Mouse (Mus musculus): Measurements from ENCODE around the gene Klf15. TPM values are rescaled to one million over a fixed set of nuclear protein-coding genes. Genes with fewer than 3 reads are reported as not detected.
A peak's percentile ranks its signal among the peaks of the same experiment; 100 is the strongest.

Gene Klf15
- 7.9 and 11.5 TPM in 2 replicates for polyA plus RNA-seq (2016; fragmentation: Nextera tagmentation; extraction: Ambion mirVana)

DNA sequence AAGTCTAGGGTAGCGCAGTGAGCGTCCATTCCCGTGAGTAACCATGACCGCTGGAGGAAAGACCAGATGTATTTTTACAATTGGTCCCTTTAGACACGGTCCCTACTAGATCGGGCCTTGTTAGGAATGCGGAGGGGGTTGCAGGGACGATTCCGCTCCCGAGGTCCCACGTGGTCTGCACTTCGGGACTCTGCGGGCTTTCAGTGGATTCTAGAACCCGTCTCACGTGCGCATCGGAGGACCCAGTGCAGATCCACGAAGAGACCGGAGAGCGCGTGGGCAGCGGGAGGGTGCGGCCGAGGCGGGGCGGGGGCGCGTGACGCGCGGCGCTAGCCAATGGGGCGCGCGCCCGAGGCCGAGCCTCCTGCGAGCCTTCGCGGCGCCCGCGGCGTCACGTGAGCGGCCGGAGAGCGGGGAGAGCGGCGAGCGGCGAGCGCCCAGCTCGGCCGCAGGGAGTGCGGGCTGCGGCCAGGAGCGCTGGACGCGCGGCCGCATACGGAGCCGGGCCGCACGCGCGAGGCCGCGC is at the start of gene Klf15:
Gene Klf15 (plus strand): TSS at position 396 of the 526 bp plus-strand sequence.
- Histone ChIP-seq H3K4me3 (peak within 1 kb of the TSS; percentile 80), H3K4me1 (peaks cover 27% of the 10 kb centered on the region), H3K9me3 (no peaks in the 10 kb centered on the region), H3K27me3 (ENCODE audit: insufficient read depth, poor library complexity, severe bottlenecking) (peaks cover 37% of the 10 kb centered on the region), H3K36me3 (peaks cover 9% of the 10 kb centered on the region), H3K27ac (peak within 1 kb of the TSS; percentile 90)
- DNase-seq (ENCODE audit: low spot score) = no peak
- WGBS = 3% methylated on average over 70 of the region's 70 CpGs

DNA sequence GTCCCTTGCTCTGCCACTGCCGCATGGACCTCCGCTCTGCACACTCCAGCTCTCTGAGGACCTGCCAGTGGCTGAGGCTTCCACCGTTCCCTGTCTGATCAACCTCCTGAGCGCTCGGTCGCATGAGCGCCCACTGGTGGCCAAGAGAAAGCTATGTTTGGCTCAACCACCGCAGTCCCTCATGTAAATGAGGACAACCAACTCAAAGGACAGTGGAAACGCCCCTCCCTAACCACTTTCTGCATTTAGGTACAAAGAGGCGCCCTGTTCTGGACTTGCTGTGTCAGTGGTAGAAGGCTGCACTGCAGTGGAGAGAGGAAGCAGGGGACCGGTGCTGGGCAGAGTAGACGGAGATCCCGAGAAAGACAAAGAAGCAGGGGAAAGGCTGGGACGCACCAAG is 39.8 kb upstream of the Klf15 start:
- Histone ChIP-seq H3K36me3 (no peaks in the 10 kb centered on the region), H3K4me3 (peak overlapping the region; percentile 48), H3K4me1 (peaks cover 14% of the 10 kb centered on the region), H3K27ac (peak overlapping the region; percentile 30; the same call in 1 of the 2 replicates), H3K27me3 (ENCODE audit: insufficient read depth, poor library complexity, severe bottlenecking) (peaks cover 15% of the 10 kb centered on the region), H3K9me3 (no peaks in the 10 kb centered on the region)
- DNase-seq (ENCODE audit: low spot score) = peak; percentile 89
- 5% methylated on average over 14 of the region's 14 CpGs for WGBS

DNA sequence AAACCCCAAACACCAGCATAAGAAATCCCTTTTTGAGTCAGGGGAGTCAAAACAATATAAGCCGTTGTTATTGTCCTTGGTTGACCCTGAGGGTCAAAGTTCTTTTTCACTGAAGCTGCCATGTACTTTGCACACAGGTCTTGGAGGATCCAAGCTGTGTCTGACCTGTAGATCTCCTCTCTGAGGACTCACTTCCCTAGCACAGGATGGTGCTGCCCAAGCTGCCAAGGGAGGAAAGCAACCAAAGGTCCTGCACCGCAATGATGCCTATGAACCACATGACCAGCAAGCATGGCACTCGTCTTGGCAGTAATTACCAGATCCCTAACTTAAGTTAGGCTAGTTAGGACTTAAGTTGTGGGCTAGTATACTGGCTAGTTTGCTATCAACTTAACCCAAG is 37.0 kb upstream of the Klf15 start:
- no peak overlapping the region for H3K4me3 ChIP-seq
- H3K4me1 ChIP-seq = peaks cover 15% of the 10 kb centered on the region
- 86% methylated on average over 3 of the region's 3 CpGs for WGBS
- peaks cover 22% of the 10 kb centered on the region for H3K27me3 ChIP-seq (ENCODE audit: insufficient read depth, poor library complexity, severe bottlenecking)
- no peak overlapping the region for H3K27ac ChIP-seq
- H3K9me3 ChIP-seq = no peaks in the 10 kb centered on the region
- DNase-seq (ENCODE audit: low spot score) = no peak
- H3K36me3 ChIP-seq = no peaks in the 10 kb centered on the region

- Histone ChIP-seq H3K36me3 (no peaks in the 10 kb centered on the region), H3K4me3 (no peak overlapping the region), H3K27me3 (ENCODE audit: insufficient read depth, poor library complexity, severe bottlenecking) (peaks cover 22% of the 10 kb centered on the region), H3K4me1 (peaks cover 15% of the 10 kb centered on the region), H3K27ac (no peak overlapping the region), H3K9me3 (no peaks in the 10 kb centered on the region)
- 81% methylated on average over 4 of the region's 4 CpGs for WGBS
- no peak for DNase-seq (ENCODE audit: low spot score)
Observed at GRCm38 (mm10) chr6:90426003-90426402, 36.4 kb upstream of the Klf15 start.

- peaks cover 9% of the 10 kb centered on the region for H3K4me1 ChIP-seq
- peak within 1 kb of the TSS; percentile 7 for H3K27ac ChIP-seq
- peak within 1 kb of the TSS; percentile 59 for H3K4me3 ChIP-seq
- no peaks in the 10 kb centered on the region for H3K36me3 ChIP-seq
- under 1% methylated on average over 31 of the region's 31 CpGs for WGBS
- peak; percentile 82 for DNase-seq (ENCODE audit: low spot score)
- H3K9me3 ChIP-seq = no peaks in the 10 kb centered on the region
- peaks cover 22% of the 10 kb centered on the region for H3K27me3 ChIP-seq (ENCODE audit: insufficient read depth, poor library complexity, severe bottlenecking)
Observed at GRCm38 (mm10) chr6:90428380-90428974, 33.9 kb upstream of the Klf15 start, which contains the start of gene Cfap100. TSS of gene Cfap100 (minus strand) at chr6:90428797.

DNA sequence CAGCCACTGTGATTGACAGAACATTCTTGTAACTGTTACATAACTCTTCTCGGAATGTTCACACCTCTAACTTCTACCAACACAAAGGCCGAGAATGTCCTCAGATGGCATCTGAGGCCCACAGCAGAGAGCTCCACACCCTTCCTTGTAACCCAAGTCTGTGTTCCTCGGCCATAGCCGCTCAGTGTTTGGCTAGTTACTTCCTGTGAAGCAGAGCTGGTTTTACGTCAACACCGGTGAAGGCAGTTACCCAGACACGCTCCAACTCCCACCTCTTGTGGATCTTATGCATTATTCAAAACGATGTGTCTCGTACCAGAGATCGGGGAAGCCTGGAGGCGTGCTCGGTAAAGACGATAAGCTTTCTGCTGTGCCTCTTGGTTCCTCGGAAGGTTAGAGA is 32.5 kb upstream of the Klf15 start:
- peaks cover 22% of the 10 kb centered on the region for H3K27me3 ChIP-seq (ENCODE audit: insufficient read depth, poor library complexity, severe bottlenecking)
- peaks cover 9% of the 10 kb centered on the region for H3K4me1 ChIP-seq
- WGBS = 76% methylated on average over 14 of the region's 14 CpGs
- no peaks in the 10 kb centered on the region for H3K36me3 ChIP-seq
- no peaks in the 10 kb centered on the region for H3K9me3 ChIP-seq
- no peak overlapping the region for H3K27ac ChIP-seq
- H3K4me3 ChIP-seq = no peak overlapping the region
- peak; percentile 65 for DNase-seq (ENCODE audit: low spot score)

GRCm38 (mm10) chr6:90431487-90431886 is 30.9 kb upstream of the Klf15 start:
- Histone ChIP-seq H3K4me1 (peaks cover 9% of the 10 kb centered on the region), H3K27ac (no peak overlapping the region), H3K9me3 (no peaks in the 10 kb centered on the region), H3K27me3 (ENCODE audit: insufficient read depth, poor library complexity, severe bottlenecking) (peaks cover 17% of the 10 kb centered on the region), H3K36me3 (no peaks in the 10 kb centered on the region), H3K4me3 (no peak overlapping the region)
- no peak for DNase-seq (ENCODE audit: low spot score)
- WGBS = 75% methylated on average over 2 of the region's 2 CpGs

GRCm38 (mm10) chr6:90434687-90435086 is 27.7 kb upstream of the Klf15 start:
- DNase-seq (ENCODE audit: low spot score) = no peak
- H3K27ac ChIP-seq = no peak overlapping the region
- H3K4me1 ChIP-seq = no peaks in the 10 kb centered on the region
- H3K4me3 ChIP-seq = no peak overlapping the region
- H3K27me3 ChIP-seq (ENCODE audit: insufficient read depth, poor library complexity, severe bottlenecking) = 0 out of 2 replicates have a peak, but pooled peaks cover 3% of the 10 kb centered on the region
- H3K36me3 ChIP-seq = no peaks in the 10 kb centered on the region
- 61% methylated on average over 3 of the region's 3 CpGs for WGBS
- no peaks in the 10 kb centered on the region; the same call in 1 of the 2 replicates for H3K9me3 ChIP-seq

DNA sequence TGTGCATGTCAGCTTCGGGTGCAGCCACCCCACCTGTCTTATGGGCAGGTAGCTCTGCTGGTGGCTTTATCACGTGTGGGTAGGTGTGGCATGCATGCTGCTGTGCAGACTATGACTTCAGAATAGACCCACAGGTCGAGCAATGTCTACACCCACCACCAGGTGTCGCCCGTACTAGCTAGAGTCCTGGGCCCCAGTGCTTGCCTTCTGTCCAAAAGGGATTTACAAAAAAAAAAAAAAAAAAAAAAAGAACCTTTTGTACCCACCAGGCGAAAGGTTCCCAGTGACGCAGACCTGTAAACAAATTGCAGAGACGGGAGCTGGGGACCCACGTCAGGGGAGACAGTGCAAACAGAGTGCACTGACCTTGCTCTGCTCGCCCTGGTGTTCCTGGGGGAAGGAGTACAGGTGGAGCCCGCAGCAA is 27.2 kb upstream of the Klf15 start:
- DNase-seq (ENCODE audit: low spot score) = peak; percentile 80
- Histone ChIP-seq H3K27me3 (ENCODE audit: insufficient read depth, poor library complexity, severe bottlenecking) (0 out of 2 replicates have a peak, but pooled peaks cover 3% of the 10 kb centered on the region), H3K4me1 (no peaks in the 10 kb centered on the region), H3K27ac (no peak overlapping the region), H3K36me3 (no peaks in the 10 kb centered on the region), H3K9me3 (no peaks in the 10 kb centered on the region; the same call in 1 of the 2 replicates), H3K4me3 (no peak overlapping the region)
- WGBS = 17% methylated on average over 11 of the region's 11 CpGs

GRCm38 (mm10) chr6:90436192-90436907 is 26.0 kb upstream of the Klf15 start:
- Histone ChIP-seq H3K36me3 (no peaks in the 10 kb centered on the region), H3K27ac (no peak overlapping the region), H3K4me3 (no peak overlapping the region), H3K27me3 (ENCODE audit: insufficient read depth, poor library complexity, severe bottlenecking) (0 out of 2 replicates have a peak, but pooled peaks cover 3% of the 10 kb centered on the region), H3K4me1 (no peaks in the 10 kb centered on the region), H3K9me3 (no peaks in the 10 kb centered on the region; the same call in 1 of the 2 replicates)
- no peak for DNase-seq (ENCODE audit: low spot score)
- 80% methylated on average over 10 of the region's 10 CpGs for WGBS

- H3K4me3 ChIP-seq = no peak overlapping the region
- no peaks in the 10 kb centered on the region for H3K36me3 ChIP-seq
- 0 out of 2 replicates have a peak, but pooled peaks cover 3% of the 10 kb centered on the region for H3K27me3 ChIP-seq (ENCODE audit: insufficient read depth, poor library complexity, severe bottlenecking)
- no peak for DNase-seq (ENCODE audit: low spot score)
- no peaks in the 10 kb centered on the region; the same call in 1 of the 2 replicates for H3K9me3 ChIP-seq
- WGBS = 84% methylated on average over 3 of the region's 3 CpGs
- H3K4me1 ChIP-seq = no peaks in the 10 kb centered on the region
- H3K27ac ChIP-seq = no peak overlapping the region
Observed at GRCm38 (mm10) chr6:90437041-90437440, 25.3 kb upstream of the Klf15 start.

DNA sequence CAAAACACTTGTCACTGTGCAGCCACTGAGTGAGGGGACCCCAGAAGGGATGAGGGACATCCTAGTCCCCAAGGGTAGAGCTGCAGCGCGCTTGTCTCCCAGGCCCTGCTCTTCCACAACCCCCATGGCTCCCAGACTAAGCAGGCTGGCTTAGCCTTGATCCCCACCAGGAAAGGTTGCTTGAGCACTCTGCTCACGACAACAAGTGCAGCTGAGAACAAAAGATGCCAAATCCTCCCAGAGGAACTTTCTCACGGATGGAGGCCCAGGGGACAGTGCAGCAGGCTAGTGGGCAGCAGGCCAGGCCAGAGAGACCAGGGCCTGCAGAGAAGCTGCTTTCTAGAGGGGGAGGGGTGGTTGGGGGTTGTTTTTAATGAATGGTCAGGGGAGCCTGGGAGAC is 15.5 kb upstream of the Klf15 start:
- no peaks in the 10 kb centered on the region for H3K9me3 ChIP-seq
- H3K27me3 ChIP-seq (ENCODE audit: insufficient read depth, poor library complexity, severe bottlenecking) = no peaks in the 10 kb centered on the region
- no peaks in the 10 kb centered on the region for H3K36me3 ChIP-seq
- no peak for DNase-seq (ENCODE audit: low spot score)
- 0 out of 2 replicates have a peak overlapping the region, but pooled peaks have one; percentile 0 for H3K27ac ChIP-seq
- H3K4me3 ChIP-seq = no peak overlapping the region
- H3K4me1 ChIP-seq = no peaks in the 10 kb centered on the region
- 58% methylated on average over 4 of the region's 4 CpGs for WGBS

- peak; percentile 85 for DNase-seq (ENCODE audit: low spot score)
- H3K4me1 ChIP-seq = no peaks in the 10 kb centered on the region
- H3K4me3 ChIP-seq = no peak overlapping the region
- no peaks in the 10 kb centered on the region for H3K27me3 ChIP-seq (ENCODE audit: insufficient read depth, poor library complexity, severe bottlenecking)
- no peaks in the 10 kb centered on the region for H3K36me3 ChIP-seq
- H3K9me3 ChIP-seq = no peaks in the 10 kb centered on the region
- H3K27ac ChIP-seq = no peak overlapping the region
- 29% methylated on average over 7 of the region's 7 CpGs for WGBS
Observed at GRCm38 (mm10) chr6:90450179-90450578, 12.2 kb upstream of the Klf15 start.
